Mouse (Mus musculus) liver, embryonic 14.5 days (tissue): Measurements from ENCODE around the gene Rab4a.

Experiments
- CTCF ChIP-seq: IDR thresholded peaks from 2 replicates; pipeline ENCODE4 v1.5.1; 2016; ENCODE audit warnings: antibody characterized with exemption, low read depth, control low read depth
- EP300 ChIP-seq: IDR thresholded peaks from 2 replicates; pipeline ENCODE4 v1.6.1; 2016; ENCODE audit warnings: antibody characterized with exemption, low read depth

DNA sequence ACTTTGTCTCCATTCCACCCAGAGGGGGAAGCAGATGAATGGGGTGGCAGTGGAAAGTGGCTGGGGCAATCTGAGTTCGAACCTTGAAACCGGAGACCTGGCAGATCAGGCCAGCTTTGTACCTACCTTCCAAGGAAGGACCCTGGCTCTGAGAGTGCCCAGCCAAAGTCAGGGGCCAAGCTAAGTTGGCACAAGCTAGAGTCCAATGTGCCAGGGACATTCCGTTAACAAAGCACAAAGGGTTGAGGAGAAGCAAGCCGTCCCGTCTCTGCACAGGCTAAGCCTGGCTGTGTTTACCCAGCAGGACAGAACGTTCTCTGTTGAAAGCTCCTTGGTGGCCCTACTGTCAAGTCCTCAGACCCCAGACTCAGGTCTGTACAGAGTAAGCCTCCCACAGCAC is 19.6 kb upstream of the Rab4a start:
- TF ChIP-seq CTCF (no peak), EP300 (no peak)
